Mouse (Mus musculus): Measurements from ENCODE around the gene Rps6ka4. TPM values are rescaled to one million over a fixed set of nuclear protein-coding genes. Genes with fewer than 3 reads are reported as not detected.
A peak's percentile ranks its signal among the peaks of the same experiment; 100 is the strongest.

The Rps6ka4 gene
- polyA plus RNA-seq, 1 experiment = 39.3 TPM

- H3K27ac ChIP-seq (ENCODE audit: insufficient read depth, low read length) = no peak overlapping the region
- TF ChIP-seq CTCF (IDR thresholded peaks at IDR 0.05; ENCODE audit: extremely low read depth, insufficient read depth, low read length) (no peak), POLR2A (IDR thresholded peaks at IDR 0.05; ENCODE audit: extremely low read depth, insufficient read depth, low read length) (no peak)
- H3K4me1 ChIP-seq (ENCODE audit: control insufficient read depth, insufficient read depth, low read length) = no peaks in the 10 kb centered on the region
- H3K4me3 ChIP-seq (ENCODE audit: insufficient read depth, low read length) = no peak overlapping the region
Measured at GRCm38 (mm10) chr19:6859971-6860370, 19.5 kb upstream of the Rps6ka4 start.

DNA sequence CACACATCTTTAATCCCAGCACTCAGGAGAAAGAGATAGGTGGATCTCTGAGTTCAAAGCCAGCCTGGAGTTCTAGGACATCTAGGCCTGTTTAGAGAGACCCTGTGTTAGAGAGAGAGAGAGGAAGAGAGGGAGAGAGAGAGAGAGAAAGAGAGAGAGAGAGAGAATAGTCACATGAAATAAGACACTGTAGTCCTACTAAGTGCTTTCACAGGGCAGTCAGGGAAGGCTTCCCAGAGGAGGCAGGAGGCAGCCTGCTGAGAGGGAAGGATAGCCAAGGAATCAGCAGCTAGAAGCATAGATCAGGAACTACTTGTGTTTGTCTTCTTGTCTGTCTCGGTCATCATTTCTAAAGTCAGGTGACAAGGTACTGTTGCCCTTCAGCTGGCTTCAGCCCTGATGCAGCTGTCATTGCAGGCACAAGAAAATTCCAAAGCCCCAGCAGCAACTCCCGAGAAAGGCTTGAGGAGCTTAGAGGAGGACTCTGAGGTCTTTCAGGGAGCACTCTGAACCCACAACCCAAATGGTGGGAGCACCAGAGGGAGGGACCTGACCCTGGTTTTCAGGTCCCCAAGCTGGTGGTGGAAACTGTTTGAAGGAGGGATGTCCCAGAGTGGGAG is 18.7 kb upstream of the Rps6ka4 start:
- H3K4me3 ChIP-seq (ENCODE audit: insufficient read depth, low read length) = no peak overlapping the region
- no peak for TF ChIP-seq CTCF (IDR thresholded peaks at IDR 0.05; ENCODE audit: extremely low read depth, insufficient read depth, low read length)
- no peak for TF ChIP-seq POLR2A (IDR thresholded peaks at IDR 0.05; ENCODE audit: extremely low read depth, insufficient read depth, low read length)
- no peaks in the 10 kb centered on the region for H3K4me1 ChIP-seq (ENCODE audit: control insufficient read depth, insufficient read depth, low read length)
- no peak overlapping the region for H3K27ac ChIP-seq (ENCODE audit: insufficient read depth, low read length)

DNA sequence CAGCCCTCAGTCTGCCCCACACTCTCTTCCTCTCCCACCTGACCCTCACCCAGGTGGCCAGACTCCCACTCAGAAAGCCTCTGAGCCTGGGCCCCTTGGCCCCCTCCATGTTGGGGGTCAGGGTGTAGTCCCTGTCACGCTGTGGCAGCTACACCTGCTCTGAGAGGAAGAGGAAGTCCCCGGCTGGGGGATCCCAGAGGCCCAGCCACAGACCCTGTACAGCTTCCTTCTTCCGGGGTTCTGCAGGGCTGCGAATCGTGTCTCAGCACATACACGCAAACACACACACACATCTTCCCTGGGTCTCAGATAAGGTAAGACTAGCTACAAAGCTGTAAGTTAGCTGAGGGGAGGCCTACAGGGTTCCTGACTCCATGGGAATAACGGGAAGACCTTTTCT is 17.6 kb upstream of the Rps6ka4 start, which contains the start of gene Ccdc88b:
Gene Ccdc88b (minus strand): TSS at position 181 of the 400 bp plus-strand sequence.
- no peak within 1 kb of the TSS for H3K27ac ChIP-seq (ENCODE audit: insufficient read depth, low read length)
- no peaks in the 10 kb centered on the region for H3K4me1 ChIP-seq (ENCODE audit: control insufficient read depth, insufficient read depth, low read length)
- no peak within 1 kb of the TSS for H3K4me3 ChIP-seq (ENCODE audit: insufficient read depth, low read length)
- TF ChIP-seq POLR2A (IDR thresholded peaks at IDR 0.05; ENCODE audit: extremely low read depth, insufficient read depth, low read length) (no peak), CTCF (IDR thresholded peaks at IDR 0.05; ENCODE audit: extremely low read depth, insufficient read depth, low read length) (no peak)

- no peak for TF ChIP-seq CTCF (IDR thresholded peaks at IDR 0.05; ENCODE audit: extremely low read depth, insufficient read depth, low read length)
- TF ChIP-seq POLR2A (IDR thresholded peaks at IDR 0.05; ENCODE audit: extremely low read depth, insufficient read depth, low read length) = no peak
- Histone ChIP-seq H3K4me3 (ENCODE audit: insufficient read depth, low read length) (no peak overlapping the region), H3K27ac (ENCODE audit: insufficient read depth, low read length) (no peak overlapping the region), H3K4me1 (ENCODE audit: control insufficient read depth, insufficient read depth, low read length) (no peaks in the 10 kb centered on the region)
Measured at GRCm38 (mm10) chr19:6857391-6858005, 17.1 kb upstream of the Rps6ka4 start.

DNA sequence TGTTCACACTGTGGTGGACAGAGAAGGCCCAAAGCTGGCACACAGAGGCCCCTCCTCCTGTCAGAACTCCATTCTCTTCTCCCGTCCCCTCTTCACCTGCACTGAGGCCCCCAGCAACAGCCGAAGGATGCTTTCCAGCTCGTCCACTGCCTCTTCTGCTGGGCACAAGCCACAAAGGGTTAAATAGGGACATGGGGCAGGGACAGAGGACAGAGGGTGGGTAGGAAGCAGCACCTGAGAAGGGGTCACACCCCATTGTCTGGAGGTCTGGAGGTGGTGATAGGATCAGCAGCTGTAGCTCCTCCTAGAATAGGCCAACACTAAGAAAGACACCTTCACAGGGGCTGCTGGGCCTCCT is 16.5 kb upstream of the Rps6ka4 start:
- Histone ChIP-seq H3K4me3 (ENCODE audit: insufficient read depth, low read length) (no peak overlapping the region), H3K4me1 (ENCODE audit: control insufficient read depth, insufficient read depth, low read length) (no peaks in the 10 kb centered on the region), H3K27ac (ENCODE audit: insufficient read depth, low read length) (no peak overlapping the region)
- no peak for TF ChIP-seq CTCF (IDR thresholded peaks at IDR 0.05; ENCODE audit: extremely low read depth, insufficient read depth, low read length)
- TF ChIP-seq POLR2A (IDR thresholded peaks at IDR 0.05; ENCODE audit: extremely low read depth, insufficient read depth, low read length) = no peak

DNA sequence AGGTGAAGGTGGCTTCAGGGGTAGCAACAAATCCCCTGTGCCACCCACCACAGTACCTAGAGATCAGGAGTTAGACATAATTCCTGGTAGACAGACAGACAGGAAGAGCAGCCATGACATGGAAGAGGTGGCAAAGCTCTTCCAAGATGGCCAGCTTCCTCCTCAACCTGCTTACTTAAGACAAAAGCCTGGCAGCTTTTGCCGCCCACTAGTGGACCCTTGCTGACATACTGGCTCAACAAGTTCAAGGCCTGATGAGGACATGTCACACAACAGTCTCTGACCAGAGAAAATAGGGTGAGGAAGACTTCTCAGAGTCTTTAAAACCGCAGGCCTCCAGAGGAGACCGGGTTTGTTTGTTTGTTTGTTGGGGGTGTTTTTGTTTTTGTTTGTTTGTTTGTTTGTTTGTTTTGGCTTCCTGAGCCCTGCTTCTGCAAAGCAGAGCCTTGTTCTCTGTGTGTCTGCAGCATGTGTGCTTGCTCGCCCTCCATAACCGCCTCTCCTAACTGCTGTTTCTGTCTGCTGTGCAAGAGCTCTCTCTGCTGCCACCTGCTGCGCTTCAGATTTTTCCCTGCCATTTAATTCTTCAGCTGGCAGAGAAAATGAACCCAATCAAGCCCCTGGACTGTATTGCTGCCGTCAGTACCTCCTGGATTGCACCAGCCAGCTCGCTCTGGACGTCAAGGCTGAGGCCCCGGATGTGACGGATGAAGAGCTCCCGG is 16.0 kb upstream of the Rps6ka4 start:
- H3K27ac ChIP-seq (ENCODE audit: insufficient read depth, low read length) = no peak overlapping the region
- TF ChIP-seq CTCF (IDR thresholded peaks at IDR 0.05; ENCODE audit: extremely low read depth, insufficient read depth, low read length) (peak; percentile 54), POLR2A (IDR thresholded peaks at IDR 0.05; ENCODE audit: extremely low read depth, insufficient read depth, low read length) (no peak)
- no peak overlapping the region for H3K4me3 ChIP-seq (ENCODE audit: insufficient read depth, low read length)
- no peaks in the 10 kb centered on the region for H3K4me1 ChIP-seq (ENCODE audit: control insufficient read depth, insufficient read depth, low read length)

GRCm38 (mm10) chr19:6855225-6856031 is 15.0 kb upstream of the Rps6ka4 start:
- no peaks in the 10 kb centered on the region for H3K4me1 ChIP-seq (ENCODE audit: control insufficient read depth, insufficient read depth, low read length)
- H3K27ac ChIP-seq (ENCODE audit: insufficient read depth, low read length) = no peak overlapping the region
- H3K4me3 ChIP-seq (ENCODE audit: insufficient read depth, low read length) = no peak overlapping the region
- TF ChIP-seq POLR2A (IDR thresholded peaks at IDR 0.05; ENCODE audit: extremely low read depth, insufficient read depth, low read length) (no peak), CTCF (IDR thresholded peaks at IDR 0.05; ENCODE audit: extremely low read depth, insufficient read depth, low read length) (no peak)

DNA sequence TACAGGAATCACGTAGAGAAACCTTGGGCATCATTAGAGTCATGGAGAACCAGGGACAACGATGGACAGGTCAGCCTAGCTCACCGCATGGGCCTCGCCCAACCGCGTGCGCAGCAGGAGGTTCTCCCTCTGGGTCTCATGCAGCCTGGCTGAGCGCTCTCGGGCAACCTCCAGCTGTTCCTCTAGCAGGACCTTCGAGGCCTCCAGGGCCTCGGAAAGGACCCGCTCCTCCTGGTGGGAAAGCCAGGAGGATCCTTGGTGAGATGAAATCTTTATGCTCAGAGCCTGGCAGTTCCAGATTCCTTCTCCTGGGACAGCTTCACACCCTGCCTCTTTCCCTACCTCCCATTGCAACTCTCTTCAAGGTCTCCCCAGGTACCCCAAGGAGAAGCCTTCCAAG is 14.2 kb upstream of the Rps6ka4 start:
- TF ChIP-seq POLR2A (IDR thresholded peaks at IDR 0.05; ENCODE audit: extremely low read depth, insufficient read depth, low read length) = no peak
- TF ChIP-seq CTCF (IDR thresholded peaks at IDR 0.05; ENCODE audit: extremely low read depth, insufficient read depth, low read length) = no peak
- H3K27ac ChIP-seq (ENCODE audit: insufficient read depth, low read length) = no peak overlapping the region
- H3K4me3 ChIP-seq (ENCODE audit: insufficient read depth, low read length) = no peak overlapping the region
- H3K4me1 ChIP-seq (ENCODE audit: control insufficient read depth, insufficient read depth, low read length) = no peaks in the 10 kb centered on the region

DNA sequence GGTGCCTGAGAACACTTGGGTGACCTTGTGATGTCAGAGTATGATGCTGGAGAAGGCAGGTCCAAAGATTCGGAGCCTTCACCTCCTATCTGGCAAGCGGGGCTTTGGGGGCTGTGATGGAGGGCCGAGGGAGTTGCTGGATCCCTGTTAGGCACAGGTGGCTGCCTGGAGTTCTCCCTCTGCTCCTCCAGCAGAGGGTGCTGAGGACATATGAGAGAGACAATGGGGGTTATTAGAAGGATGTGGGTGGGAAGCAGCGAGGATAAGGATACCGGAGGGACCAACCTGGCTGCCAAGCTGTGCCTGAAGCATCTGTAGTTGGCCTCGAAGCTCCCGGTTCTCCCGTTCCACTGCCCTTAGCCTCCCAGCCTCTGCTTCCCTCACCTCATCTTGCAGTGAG is 13.5 kb upstream of the Rps6ka4 start:
- TF ChIP-seq POLR2A (IDR thresholded peaks at IDR 0.05; ENCODE audit: extremely low read depth, insufficient read depth, low read length) = no peak
- 0 out of 2 replicates have a peak, but pooled peaks have one; percentile 13 for TF ChIP-seq CTCF (IDR thresholded peaks at IDR 0.05; ENCODE audit: extremely low read depth, insufficient read depth, low read length)

More for the DNA sequence above, 13.5 kb upstream of the Rps6ka4 start:
- H3K4me1 ChIP-seq (ENCODE audit: control insufficient read depth, insufficient read depth, low read length) = no peaks in the 10 kb centered on the region
- no peak overlapping the region for H3K27ac ChIP-seq (ENCODE audit: insufficient read depth, low read length)
- no peak overlapping the region for H3K4me3 ChIP-seq (ENCODE audit: insufficient read depth, low read length)

Data from cortical plate, adult 2 months (tissue).